Mouse (Mus musculus): Measurements from ENCODE around the gene Dennd1b. TPM values are rescaled to one million over a fixed set of nuclear protein-coding genes. Genes with fewer than 3 reads are reported as not detected.

Gene Dennd1b
- polyA plus RNA-seq, 1 experiment from 2014 or later: 11.1 TPM

Other genes with a start within 250 kb of the Dennd1b start
- 20.5 and 26.4 TPM in 2 replicates for gene Lhx9, start 114.9 kb upstream of the Dennd1b start, polyA plus RNA-seq (2015; fragmentation: Nextera tagmentation; extraction: Ambion mirVana)
- 35.4 and 37.1 TPM in 2 replicates for gene 2310009B15Rik, start 106.6 kb upstream of the Dennd1b start, polyA plus RNA-seq (2015; fragmentation: Nextera tagmentation; extraction: Ambion mirVana)

Measured in hindbrain, embryonic 13.5 days (tissue).